Mouse (Mus musculus): ENCODE measurements around the gene Mpp2.
A peak's percentile ranks its signal among the peaks of the same experiment; 100 is the strongest.

Gene Mpp2

DNA sequence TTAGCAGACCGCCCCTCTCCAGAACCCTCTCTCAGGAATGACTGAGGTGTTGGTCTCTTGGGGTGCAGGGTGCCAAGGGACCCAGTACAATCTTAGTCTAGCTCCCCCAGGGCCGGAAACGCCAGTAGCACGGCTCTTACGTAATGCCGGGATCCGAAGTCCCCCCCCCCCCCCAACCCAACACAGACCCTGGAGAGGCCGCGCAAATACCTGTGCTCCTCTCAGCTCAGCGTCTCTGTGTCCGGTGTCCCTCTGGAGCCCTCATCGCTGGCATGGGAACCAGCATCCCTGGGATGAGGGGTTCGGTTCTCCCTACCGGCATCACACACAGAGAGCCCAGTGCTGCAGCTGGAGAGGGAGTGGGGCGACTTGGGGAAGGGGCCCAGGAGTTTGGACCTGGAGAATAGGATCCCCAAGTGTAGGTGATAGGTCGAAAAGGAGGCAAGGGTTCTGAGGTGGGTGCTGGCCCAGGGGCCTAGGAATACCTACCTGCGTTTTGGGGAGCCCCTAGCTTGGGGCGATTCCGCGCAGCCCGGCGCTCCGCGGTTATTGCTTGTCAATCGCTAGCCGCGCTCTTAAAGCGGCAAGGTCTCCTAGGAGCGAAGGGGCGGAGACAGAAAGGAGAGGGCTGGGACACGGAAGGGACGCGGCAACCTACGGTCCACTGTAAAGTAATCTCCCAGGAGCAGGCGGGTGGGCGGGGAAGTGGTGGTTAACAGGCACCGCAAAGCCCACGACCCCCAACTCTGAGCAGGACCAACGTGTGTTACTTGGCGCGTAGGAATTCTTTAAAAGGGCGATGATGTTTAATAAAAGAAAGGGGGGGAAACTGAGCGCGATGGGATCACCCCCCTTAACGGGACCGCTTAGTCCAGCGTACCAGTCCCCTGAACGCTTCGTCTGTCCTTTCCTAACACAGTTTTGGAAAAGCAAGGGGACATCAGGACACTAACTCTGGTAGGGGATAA lies at the start of gene Mpp2:
Gene Mpp2 (minus strand): TSS at position 585 of the 968 bp plus-strand sequence.
- peak; percentile 80 for DNase-seq (ENCODE audit: low read depth, low spot score)

DNA sequence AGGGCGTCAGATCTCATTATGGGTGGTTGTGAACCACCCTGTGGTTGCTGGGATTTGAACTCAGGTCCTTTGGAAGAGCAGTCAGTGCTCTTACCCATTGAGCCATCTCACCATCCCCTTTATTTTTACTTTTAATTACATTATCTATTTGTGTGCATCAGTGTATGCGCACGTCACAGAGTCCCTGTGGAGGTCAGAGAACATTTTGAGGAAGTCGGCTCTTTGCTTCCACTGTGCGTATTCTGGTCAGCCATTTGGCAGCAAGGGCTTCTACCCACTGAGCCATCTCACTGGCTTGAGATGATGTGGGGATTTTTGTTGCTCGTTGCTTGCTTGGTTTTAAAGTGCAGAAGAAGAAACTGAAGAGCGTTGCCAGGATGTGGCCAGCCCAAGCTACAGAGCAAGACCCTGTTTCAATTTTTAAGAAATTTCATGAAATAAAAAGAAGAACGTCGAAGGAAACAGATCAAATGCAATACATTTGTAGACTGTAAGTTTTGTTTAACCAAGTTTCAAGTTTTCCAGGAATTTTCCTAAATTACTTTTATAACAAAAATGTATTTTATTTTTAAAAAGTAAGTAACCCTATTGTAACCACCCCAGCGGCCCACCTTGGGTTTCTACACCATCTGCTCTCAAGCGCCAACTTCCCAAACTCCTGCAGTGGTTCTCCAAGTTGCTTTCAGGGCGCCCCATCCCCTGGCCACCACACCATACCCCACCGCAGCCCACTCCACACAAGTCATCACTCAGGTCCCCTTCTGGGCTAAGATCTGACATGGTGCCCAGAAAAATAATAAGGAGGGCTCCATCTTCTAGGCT lies 49.5 kb upstream of the Mpp2 start:
- DNase-seq (ENCODE audit: low read depth, low spot score): no peak

DNA sequence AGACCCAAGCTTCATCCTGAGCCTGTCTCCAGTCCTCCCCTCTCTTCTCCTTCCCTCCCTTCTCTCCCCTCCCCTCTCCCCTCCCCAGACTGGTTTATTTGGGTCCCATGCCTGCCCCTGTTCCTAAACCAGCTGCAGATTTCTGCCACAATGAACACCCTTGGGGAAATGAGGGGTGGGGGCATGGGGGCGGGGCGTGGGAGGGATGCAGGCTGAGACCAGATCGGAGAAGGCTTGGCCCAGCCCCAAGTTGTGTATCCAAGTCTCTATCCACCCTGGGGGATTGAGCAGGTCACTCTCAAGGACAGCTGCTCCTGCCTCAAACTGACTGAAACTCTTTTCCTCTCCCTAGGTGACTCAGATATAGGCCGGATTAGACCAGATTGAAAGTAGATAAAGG lies 46.2 kb upstream of the Mpp2 start:
- no peak for DNase-seq (ENCODE audit: low read depth, low spot score)

DNA sequence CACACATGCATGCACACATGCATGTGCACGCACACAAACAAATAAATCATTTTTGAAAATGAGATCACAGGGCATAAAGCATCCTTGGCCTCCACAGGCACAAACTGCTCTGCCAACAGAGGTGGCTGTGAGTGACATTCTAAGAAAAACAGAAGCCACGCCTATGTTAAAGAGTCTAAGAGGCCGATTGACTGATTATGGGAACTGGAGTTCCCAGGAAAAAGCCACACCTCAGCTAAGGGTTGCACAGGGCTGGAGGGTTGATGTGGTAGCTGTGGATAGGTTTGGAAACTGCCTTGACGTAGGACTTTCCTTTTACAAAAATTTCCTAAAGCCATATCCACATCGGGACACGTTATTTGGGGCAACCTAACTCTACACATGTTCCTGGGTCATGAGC lies 29.1 kb upstream of the Mpp2 start:
- DNase-seq (ENCODE audit: low read depth, low spot score): no peak

DNA sequence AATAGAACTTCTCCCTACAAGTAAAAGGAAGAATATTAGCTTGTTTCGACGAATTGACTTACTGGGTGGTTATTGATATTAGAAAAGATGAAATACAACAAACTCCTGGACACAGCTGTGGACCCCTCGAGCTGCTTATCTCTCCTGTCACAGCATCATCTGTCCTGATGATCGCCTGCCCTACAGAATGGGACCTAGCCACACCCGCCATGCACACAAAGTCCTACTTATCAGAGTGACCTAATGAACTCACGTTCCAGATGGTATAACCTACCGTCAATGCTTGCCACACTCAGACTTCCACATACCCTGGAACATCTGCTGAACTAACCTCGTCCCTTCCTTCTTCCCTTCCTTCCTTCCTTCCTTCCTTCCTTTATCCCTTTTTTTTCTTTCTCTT lies 27.9 kb upstream of the Mpp2 start:
- no peak for DNase-seq (ENCODE audit: low read depth, low spot score)

DNA sequence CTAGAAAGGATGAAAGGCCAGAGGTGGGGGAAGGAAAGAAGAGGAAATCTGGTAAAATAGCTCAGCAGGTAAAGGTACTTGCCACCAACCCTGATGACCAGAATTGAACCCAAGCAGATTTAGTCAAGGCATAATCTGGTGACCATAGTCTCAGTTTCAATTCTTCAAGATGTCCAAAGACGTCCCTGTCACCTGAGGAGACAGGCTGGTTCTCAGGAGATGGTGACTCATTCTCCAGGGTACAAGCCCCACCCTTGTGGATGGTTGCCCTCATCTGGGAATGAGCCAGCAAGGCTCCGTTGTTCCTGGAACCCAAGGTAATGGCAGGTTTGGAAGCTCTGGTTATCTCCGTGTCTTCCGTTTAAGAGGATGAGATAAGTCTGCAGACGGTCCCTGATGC lies 23.3 kb upstream of the Mpp2 start:
- no peak for DNase-seq (ENCODE audit: low read depth, low spot score)

DNA sequence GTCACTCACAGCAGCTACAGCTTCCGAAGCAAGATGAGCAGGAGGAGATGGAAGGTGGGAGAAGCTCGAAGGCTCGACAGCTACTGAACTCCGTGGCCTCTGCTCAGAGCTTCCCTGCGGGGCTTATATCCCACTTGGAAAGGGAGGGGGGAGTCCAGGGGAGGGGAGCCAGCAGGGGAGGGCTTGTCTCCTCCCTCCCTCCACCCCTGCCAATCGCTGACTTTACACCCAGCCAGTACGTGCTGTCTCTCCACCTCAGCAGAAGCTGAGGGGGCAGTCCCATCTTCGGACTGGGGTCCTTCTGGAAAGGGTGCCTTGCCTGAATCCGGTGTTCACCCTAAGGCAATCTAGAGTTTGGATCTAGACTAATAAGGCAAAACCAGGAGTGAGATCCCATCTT lies 19.4 kb upstream of the Mpp2 start, which contains the start of gene Pyy:
Gene Pyy (minus strand): TSS at position 101 of the 400 bp plus-strand sequence.
- no peak for DNase-seq (ENCODE audit: low read depth, low spot score)

DNA sequence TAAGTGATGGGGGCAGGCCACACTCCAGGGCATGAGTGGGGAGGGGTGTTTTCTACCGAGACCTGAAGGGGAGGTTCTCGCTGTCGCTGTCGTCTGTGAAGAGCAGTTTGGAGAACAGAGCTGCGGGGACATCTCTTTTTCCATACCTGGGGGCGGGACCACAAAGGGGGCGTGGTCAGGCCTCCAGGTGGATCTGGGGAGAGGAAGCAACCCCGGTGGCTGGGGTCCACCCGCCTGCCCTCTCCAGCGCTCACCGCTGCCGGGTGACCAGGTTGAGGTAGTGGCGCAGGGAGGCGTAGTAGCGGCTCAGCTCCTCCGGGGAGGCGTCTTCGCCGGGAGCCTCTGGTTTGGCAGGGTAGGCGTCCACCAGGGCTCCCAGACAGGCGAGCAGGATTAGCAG lies 18.6 kb upstream of the Mpp2 start:
- no peak for DNase-seq (ENCODE audit: low read depth, low spot score)

DNA sequence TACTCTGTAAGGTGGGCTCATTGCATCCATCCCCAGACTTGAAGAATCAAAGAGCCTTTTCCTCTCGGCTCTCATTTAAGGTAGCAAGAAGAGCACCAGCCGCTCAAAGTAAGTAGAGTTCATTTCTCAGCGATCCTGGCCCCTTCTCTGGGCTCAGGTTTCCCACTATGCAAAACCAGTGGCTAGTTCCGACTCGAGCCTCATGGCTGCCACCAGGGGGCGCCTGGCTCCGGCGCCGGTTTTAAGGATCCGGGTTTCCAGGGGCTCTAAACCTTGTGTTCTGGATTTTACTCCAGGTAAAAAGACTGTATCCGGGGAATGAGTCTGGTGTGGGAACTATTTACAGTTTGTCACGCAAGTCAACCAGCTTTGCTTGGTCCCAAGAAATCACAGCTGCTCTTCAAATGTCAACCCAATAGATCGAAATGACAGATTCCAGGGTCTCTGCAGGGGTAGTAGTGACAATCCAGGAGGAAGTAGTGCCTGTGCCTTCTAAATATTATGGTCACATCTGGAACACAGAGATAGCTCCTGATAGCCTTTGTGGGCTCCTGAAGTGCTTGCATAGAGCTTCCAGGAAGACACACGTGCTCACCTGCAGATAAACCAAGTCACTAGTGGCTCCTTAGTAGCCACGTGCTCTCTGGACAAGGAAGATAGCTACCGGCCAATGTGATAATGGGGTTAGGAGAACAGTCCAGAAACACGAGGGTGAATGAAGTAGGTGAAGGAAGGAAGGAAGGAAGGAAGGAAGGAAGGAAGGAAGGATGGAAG lies 14.4 kb upstream of the Mpp2 start:
- DNase-seq (ENCODE audit: low read depth, low spot score): peak; percentile 53

DNA sequence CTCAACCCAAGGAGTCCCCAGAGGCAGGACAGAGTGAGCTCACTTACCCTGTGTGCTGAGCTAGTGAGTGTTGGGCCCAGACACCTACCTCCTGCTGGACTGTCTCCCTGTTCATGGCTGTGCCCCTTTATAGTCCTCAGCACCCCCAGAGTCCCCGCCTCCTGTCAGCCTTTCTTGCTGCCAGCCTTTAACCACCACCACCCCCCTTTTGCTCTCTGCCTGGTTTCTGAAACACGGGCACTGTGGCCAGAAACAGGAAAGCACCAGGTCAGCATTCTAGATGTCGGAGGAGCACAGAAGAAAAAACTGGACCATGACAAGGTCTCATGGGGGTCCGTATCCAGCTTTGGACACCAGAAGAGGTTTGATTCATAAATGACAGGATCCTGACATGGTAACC lies 12.9 kb upstream of the Mpp2 start, which contains the start of gene Ppy:
Gene Ppy (minus strand): TSS at position 101 of the 400 bp plus-strand sequence.
- no peak for DNase-seq (ENCODE audit: low read depth, low spot score)

DNA sequence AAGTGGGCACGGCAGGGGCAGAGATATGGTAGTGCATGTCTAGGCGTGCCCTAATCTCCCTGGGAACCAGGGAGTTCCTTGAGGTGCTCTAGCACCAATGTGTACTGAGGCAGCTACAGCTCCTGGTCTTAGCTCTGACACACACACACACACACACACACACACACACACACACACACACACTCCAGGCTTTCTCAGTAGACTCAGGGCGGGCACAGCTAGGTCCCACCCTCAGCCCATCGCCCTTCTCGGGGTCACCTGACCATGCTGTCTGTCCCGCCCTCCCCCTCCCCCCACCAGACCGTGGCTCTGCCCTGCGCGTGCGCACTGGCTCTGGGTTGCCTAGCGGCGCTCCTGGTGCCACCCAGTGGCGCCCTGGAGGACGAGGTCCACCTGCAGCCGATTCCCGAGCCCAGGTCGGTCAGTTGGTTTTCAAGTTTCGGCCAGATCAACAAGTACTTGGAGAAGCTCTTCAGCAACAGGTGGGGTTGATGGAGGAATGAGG lies 8.6 kb upstream of the Mpp2 start:
- peak; percentile 82 for DNase-seq (ENCODE audit: low read depth, low spot score)

DNA sequence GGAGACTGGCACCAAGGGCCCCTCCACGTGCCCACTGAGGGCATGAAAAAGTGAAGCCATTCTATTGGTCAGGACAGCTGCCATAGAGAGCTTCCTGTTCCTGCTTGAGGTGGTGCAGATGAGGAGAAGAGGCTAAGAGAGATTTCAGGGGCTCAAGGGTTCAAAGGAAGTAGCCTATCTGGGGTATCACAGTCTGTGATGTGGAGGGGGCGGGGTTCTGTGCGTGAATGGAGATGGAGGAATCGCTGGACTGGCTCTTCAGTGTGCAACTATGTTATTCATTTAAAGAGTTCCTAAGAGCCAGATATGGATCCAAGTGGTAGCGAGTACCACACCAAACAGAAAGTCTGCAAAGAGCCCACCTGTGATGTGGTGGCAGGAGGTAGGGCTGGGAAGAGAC lies 8.1 kb upstream of the Mpp2 start:
- DNase-seq (ENCODE audit: low read depth, low spot score): no peak

DNA sequence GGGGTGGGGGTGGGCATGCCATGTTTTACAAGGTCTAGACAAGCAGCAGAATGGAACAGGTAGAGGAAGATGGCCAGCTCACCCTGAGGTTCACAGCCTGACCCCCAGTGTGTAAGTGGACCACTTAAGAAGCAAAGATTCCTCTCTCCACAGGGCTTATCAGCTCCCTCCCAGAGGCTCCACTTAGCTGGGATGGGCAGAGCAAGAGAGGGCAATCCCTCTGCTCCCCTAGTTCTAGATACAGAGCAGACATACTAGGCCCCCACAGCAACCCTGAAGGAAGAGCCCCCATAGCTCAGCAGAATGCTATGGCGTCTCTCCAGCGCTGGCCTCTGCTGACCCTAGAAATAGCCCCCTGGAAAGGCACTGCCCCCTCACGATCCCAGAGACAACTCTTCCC lies 7.4 kb upstream of the Mpp2 start:
- DNase-seq (ENCODE audit: low read depth, low spot score): no peak

DNA sequence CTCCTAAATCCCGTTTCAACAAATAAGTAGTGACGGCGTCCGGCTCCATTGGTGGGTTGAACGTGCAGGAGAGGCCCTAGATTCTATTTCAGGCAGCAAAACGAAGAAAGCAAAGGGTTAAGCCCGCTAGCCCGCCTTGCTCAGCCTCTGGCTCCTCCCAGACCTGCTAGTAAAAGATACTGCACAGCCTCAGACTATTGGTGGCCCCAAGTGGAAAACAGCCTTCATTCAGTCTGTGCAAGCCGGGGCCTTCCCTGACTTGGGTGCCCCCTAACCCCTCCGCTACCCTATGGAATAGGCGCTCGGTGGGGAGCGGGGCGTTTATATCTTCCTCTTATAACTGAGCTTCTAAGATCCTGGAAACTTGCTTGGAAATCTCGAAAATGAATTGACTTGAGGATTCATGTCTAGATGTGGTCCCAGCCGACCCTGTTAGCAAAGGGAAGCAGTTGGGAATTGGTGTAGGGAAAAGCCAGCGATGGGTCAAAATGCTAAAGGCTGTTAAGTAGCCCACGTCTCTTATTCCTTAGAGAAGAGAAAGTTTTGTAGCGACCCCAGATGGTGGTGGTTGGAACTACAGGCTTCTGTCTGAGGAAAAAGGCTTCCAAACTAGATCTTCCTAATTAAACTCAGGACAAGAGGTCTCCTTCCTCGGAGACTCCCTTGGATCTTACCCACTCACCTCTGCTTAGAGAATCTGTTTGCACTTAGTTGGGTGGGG lies 933 bp upstream of the Mpp2 start:
- peak; percentile 79 for DNase-seq (ENCODE audit: low read depth, low spot score)

DNA sequence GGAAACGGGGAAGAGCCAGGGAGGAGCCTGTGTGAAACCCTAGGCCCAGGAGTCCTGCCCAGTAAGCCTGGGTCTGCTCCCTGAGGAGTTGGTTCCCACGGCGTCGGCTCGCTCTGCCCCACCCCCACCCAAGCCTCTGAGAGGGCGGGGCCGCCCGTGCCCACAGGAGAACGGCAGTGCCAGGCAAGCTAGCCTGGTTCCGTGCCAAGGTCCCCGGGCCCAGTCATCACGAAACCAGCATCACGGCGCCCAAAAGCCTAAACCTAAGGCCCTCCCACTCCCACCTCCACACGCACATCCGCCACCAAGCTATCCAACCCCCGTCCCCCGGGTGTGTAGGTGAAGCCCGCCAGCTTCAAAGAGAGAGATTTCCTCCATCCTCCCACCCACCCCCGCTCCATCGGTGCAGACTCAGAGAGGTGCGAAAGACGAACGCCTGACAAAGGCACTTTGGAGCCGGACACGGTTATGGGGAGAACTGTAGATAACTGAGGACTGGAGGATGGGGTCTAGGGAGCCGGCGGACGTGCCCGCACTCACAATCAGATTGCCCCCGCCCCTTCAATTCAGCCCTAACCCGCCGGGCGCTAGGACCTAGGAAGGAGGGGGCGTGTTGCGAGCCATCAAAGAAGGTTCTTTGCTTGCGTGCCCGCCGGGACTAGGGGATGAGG lies 1.1 kb downstream of the Mpp2 start:
- DNase-seq (ENCODE audit: low read depth, low spot score): peak; percentile 95

DNA sequence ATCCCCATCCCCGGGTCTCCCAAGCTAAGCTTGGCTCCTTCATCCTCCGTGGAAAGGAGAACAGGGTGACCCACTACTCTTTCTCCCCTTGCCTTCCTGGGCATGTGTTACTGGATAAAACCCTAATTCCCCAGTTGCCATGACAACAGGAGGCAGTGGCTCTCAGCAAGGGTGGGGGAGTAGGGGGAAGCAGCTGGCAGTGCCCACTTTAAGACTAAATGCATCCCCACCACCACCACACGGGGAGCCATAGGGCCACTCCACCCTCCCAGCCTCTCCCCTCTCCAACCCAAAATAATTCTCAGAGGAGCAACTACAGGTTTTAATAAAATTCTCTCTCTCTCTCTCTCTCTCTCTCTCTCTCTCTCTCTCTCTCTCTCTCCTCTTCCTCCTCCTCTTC lies 2.0 kb downstream of the Mpp2 start:
- DNase-seq (ENCODE audit: low read depth, low spot score): peak; percentile 43

DNA sequence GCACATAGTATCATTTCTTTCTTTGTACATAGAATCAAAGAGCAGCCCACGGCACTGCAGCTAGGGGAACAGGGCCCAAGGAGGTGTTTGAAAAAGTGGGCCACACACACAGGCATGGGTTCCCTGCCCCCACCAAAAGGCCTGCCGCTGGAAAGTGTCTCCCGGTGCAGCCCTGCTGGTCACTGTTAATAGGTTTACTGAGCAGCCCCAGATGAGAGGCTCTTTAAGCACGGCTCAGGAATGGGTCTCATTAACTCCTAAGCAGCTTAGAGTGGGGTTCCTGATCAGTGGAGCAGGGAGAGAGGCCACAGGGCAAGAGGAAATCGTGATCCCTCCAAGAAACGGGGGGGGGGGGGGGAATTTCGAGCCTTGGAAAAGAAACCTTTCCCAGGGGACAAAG lies 4.2 kb downstream of the Mpp2 start:
- DNase-seq (ENCODE audit: low read depth, low spot score): no peak

DNA sequence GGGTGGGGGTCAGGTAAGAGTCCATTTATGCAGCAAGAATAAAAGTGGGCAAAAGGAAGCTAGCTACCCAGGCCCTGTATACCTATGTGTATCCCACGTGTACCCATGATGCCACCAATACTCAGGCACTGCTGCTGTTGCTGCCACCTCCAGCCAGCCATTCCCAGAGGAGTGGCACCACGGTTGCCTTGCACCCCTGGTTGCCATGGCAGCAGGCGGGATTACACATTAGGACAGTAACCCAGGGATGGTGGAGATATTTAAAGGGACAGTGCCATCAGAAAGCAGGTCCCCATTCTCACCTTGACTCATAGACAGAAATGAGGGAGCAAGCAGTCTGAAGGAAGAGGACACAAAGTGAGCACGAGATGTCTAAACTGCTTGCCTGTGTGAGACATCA lies 5.1 kb downstream of the Mpp2 start:
- DNase-seq (ENCODE audit: low read depth, low spot score): no peak

DNA sequence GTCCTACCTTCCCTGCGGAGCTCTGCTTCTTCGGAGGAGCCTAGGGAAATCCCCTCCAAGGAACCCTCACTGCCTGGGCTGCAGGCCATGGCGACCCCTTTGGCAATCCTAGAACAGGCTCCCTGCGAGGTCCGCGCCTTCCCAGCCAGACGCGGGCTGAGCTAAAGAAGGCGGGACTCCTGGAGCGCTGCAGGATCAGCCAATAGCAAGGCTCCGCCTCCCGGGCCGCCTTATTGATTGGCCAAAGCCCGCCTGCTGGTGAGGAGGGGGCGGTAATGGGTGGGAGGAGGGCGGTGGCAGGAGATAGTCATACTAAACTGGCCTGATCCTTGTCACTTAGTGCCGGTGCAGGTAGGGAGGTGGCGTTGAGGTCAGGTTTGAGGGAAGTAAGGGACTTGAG lies 6.0 kb downstream of the Mpp2 start:
- DNase-seq (ENCODE audit: low read depth, low spot score): peak; percentile 18

DNA sequence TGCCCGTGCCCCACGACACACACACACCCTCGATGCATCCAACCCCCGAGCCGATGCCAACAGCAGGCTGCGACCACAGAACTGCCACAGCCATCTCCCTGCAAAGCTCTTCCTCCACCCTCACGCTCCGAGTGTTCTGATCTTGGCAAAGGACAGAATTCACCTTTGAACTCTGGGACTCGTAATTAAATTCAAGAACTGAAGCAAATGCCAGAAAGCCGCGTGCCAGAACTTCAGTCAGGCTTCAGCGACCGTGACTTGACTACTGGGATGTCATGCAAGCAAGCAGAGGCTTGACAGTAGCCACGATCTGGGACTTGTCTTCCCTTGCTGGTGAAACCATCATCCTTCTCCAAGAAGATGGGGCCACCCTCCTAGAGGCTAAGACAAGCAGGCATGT lies 14.6 kb downstream of the Mpp2 start:
- DNase-seq (ENCODE audit: low read depth, low spot score): no peak
